Mouse (Mus musculus): ENCODE data around the gene Nop2. TPM values are rescaled to one million over a fixed set of nuclear protein-coding genes. Genes with fewer than 3 reads are reported as not detected.
"Not testable (repeated sequence)": the region's sequence is repeated elsewhere in the genome, so short reads cannot be mapped to it uniquely, and the experiment has no call there.

The Nop2 gene
- polyA plus RNA-seq, 1 experiment from 2014 or later, result 22.6 TPM

DNA sequence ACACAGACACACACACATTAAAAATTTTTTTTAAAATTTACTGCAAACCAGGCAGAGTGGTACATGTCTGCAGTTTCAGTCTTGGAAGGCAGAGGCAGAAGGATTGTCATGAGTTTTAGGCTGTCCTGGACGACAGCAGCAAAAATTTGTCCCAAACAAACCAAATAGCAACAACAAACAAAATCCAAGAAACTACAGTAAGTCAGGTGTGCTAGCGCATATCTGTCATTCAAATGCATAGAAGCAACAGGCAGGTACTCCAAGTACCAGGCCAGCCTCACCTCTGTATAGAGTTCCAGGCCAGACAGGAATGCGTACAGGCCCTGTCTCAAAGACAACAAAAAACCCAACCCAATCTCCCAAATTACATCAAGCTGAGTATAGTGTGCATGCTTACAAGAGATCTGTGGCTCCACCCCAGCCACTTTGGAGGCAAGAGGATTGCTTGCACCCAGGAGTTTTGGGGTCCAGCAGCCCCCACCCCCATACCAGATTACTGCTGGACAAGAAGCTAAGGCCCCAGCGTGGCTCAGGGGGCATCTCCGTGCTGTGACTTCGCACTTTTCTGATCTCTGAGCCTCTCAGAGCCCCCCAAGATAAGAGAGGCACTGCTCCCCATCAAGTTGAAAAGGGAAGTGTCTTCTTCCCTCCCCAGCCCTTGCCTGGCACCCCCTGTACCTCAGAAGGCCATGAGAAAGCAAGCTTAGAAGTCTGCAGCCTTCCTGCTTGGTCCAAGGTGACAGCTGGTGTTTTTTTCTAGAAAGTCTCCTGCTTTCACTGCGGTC lies 28.3 kb downstream of the Nop2 start:
- H3K36me3 ChIP-seq (ENCODE audit: control insufficient read depth, insufficient read depth), result peaks cover 33% of the 10 kb centered on the region; the same call in 1 of the 2 replicates

GRCm38 (mm10) chr6:125160558-125160853 lies 28.8 kb downstream of the Nop2 start:
- no peaks in the 10 kb centered on the region for H3K27me3 ChIP-seq (replicated peaks; ENCODE audit: control insufficient read depth, insufficient read depth, low read length)
- peaks cover 3% of the 10 kb centered on the region; the same call in 1 of the 2 replicates for H3K4me1 ChIP-seq (replicated peaks; ENCODE audit: control insufficient read depth, insufficient read depth, low read length)
- no peak overlapping the region for H3K9ac ChIP-seq (ENCODE audit: low read depth, low read length)
- 50% methylated on average over 10 of the region's 10 CpGs for WGBS
- no peak for ATAC-seq
- H3K36me3 ChIP-seq (ENCODE audit: control insufficient read depth, insufficient read depth), result peaks cover 33% of the 10 kb centered on the region; the same call in 1 of the 2 replicates
- H3K4me2 ChIP-seq (replicated peaks; ENCODE audit: low read depth), result no peak overlapping the region
- no peak overlapping the region for H3K4me3 ChIP-seq (ENCODE audit: low read depth, low read length)
- H3K9me3 ChIP-seq (ENCODE audit: control insufficient read depth), result no peaks in the 10 kb centered on the region
- peak overlapping the region; percentile 60 for H3K27ac ChIP-seq (ENCODE audit: low read depth, low read length)
- no peak for TF ChIP-seq CTCF (IDR thresholded peaks at IDR 0.05; ENCODE audit: low read depth)

More for the DNA sequence above, 28.3 kb downstream of the Nop2 start:
- no peaks in the 10 kb centered on the region for H3K9me3 ChIP-seq (ENCODE audit: control insufficient read depth)
- no peak overlapping the region for H3K4me2 ChIP-seq (replicated peaks; ENCODE audit: low read depth)
- 75% methylated on average over 7 of the region's 7 CpGs for WGBS
- no peak overlapping the region for H3K9ac ChIP-seq (ENCODE audit: low read depth, low read length)
- H3K4me3 ChIP-seq (ENCODE audit: low read depth, low read length), result no peak overlapping the region
- ATAC-seq, result no peak
- H3K27me3 ChIP-seq (replicated peaks; ENCODE audit: control insufficient read depth, insufficient read depth, low read length), result no peaks in the 10 kb centered on the region
- TF ChIP-seq CTCF (IDR thresholded peaks at IDR 0.05; ENCODE audit: low read depth), result no peak
- H3K27ac ChIP-seq (ENCODE audit: low read depth, low read length), result peak overlapping the region; percentile 60; the same call in 1 of the 2 replicates
- H3K4me1 ChIP-seq (replicated peaks; ENCODE audit: control insufficient read depth, insufficient read depth, low read length), result peaks cover 3% of the 10 kb centered on the region; the same call in 1 of the 2 replicates

GRCm38 (mm10) chr6:125160854-125161760 lies 29.4 kb downstream of the Nop2 start:
- peak; percentile 44 for ATAC-seq
- Histone ChIP-seq H3K27ac (ENCODE audit: low read depth, low read length) (peak overlapping the region; percentile 60), H3K9me3 (ENCODE audit: control insufficient read depth) (no peaks in the 10 kb centered on the region), H3K4me2 (replicated peaks; ENCODE audit: low read depth) (0 out of 2 replicates have a peak overlapping the region, but pooled peaks have one; percentile 13), H3K27me3 (replicated peaks; ENCODE audit: control insufficient read depth, insufficient read depth, low read length) (no peaks in the 10 kb centered on the region), H3K4me3 (ENCODE audit: low read depth, low read length) (no peak overlapping the region), H3K9ac (ENCODE audit: low read depth, low read length) (no peak overlapping the region), H3K4me1 (replicated peaks; ENCODE audit: control insufficient read depth, insufficient read depth, low read length) (peaks cover 3% of the 10 kb centered on the region; the same call in 1 of the 2 replicates), H3K36me3 (ENCODE audit: control insufficient read depth, insufficient read depth) (peaks cover 33% of the 10 kb centered on the region; the same call in 1 of the 2 replicates)
- 0 out of 2 replicates have a peak, but pooled peaks have one; percentile 5 for TF ChIP-seq CTCF (IDR thresholded peaks at IDR 0.05; ENCODE audit: low read depth)
- WGBS, result 14% methylated on average over 22 of the region's 22 CpGs

DNA sequence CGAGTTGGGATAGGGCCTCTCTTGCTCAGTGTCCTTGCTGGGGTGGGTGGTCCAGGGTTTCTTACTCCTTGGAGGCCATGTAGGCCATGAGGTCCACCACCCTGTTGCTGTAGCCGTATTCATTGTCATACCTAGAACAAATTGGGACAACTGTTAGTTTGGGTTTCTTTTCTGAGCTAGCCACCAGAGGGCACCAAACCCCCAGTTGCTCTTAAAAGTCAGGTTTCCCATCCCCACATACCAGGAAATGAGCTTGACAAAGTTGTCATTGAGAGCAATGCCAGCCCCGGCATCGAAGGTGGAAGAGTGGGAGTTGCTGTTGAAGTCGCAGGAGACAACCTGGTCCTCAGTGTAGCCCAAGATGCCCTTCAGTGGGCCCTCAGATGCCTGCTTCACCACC lies 30.3 kb downstream of the Nop2 start:
- H3K27me3 ChIP-seq (replicated peaks; ENCODE audit: control insufficient read depth, insufficient read depth, low read length); H3K27ac ChIP-seq (ENCODE audit: low read depth, low read length); H3K4me3 ChIP-seq (ENCODE audit: low read depth, low read length); H3K9me3 ChIP-seq (ENCODE audit: control insufficient read depth); H3K4me2 ChIP-seq (replicated peaks; ENCODE audit: low read depth); ATAC-seq; H3K9ac ChIP-seq (ENCODE audit: low read depth, low read length); H3K4me1 ChIP-seq (replicated peaks; ENCODE audit: control insufficient read depth, insufficient read depth, low read length): not testable (repeated sequence)
- H3K36me3 ChIP-seq (ENCODE audit: control insufficient read depth, insufficient read depth), result peaks cover 33% of the 10 kb centered on the region; the same call in 1 of the 2 replicates
- 11% methylated on average over 3 of the region's 5 CpGs for WGBS
- TF ChIP-seq CTCF (IDR thresholded peaks at IDR 0.05; ENCODE audit: low read depth), result peak; percentile 75

DNA sequence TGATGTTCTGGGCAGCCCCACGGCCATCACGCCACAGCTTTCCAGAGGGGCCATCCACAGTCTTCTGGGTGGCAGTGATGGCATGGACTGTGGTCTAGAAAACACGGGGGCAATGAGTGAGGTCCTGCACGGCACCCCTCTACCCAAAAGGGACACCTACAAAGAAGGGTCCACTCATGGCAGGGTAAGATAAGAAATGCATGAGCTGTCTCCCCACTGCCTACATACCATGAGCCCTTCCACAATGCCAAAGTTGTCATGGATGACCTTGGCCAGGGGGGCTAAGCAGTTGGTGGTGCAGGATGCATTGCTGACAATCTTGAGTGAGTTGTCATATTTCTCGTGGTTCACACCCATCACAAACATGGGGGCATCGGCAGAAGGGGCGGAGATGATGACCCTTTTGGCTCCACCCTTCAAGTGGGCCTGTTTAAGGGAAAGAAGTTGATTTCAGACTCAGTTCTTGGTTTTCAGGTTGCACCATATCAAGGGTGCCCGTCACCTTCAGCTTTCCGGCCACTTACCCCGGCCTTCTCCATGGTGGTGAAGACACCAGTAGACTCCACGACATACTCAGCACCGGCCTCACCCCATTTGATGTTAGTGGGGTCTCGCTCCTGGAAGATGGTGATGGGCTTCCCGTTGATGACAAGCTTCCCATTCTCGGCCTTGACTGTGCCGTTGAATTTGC lies 31.1 kb downstream of the Nop2 start:
- not testable (repeated sequence) for H3K27me3 ChIP-seq (replicated peaks; ENCODE audit: control insufficient read depth, insufficient read depth, low read length)
- H3K4me2 ChIP-seq (replicated peaks; ENCODE audit: low read depth), result peak overlapping the region; percentile 18; the same call in 1 of the 2 replicates

More for the DNA sequence above, 31.1 kb downstream of the Nop2 start:
- peaks cover 37% of the 10 kb centered on the region; the same call in 1 of the 2 replicates for H3K36me3 ChIP-seq (ENCODE audit: control insufficient read depth, insufficient read depth)
- not testable (repeated sequence) for H3K9ac ChIP-seq (ENCODE audit: low read depth, low read length); ATAC-seq; H3K27ac ChIP-seq (ENCODE audit: low read depth, low read length); H3K9me3 ChIP-seq (ENCODE audit: control insufficient read depth); H3K4me3 ChIP-seq (ENCODE audit: low read depth, low read length)
- whole genome bisulfite sequencing, result 62% methylated on average over 11 of the region's 16 CpGs
- H3K4me1 ChIP-seq (replicated peaks; ENCODE audit: control insufficient read depth, insufficient read depth, low read length), result peaks cover 12% of the 10 kb centered on the region; the same call in 1 of the 2 replicates
